Mouse (Mus musculus): Measurements from ENCODE around the gene Neu1. TPM values are rescaled to one million over a fixed set of nuclear protein-coding genes. Genes with fewer than 3 reads are reported as not detected.

Neu1 gene
- total RNA-seq, 4 experiments from 2014 or later, result 27.3 to 39.4 (median 28.1) TPM

- DNase-seq, result no peak
Measured at GRCm38 (mm10) chr17:34902895-34903294, 28.2 kb upstream of the Neu1 start.

DNA sequence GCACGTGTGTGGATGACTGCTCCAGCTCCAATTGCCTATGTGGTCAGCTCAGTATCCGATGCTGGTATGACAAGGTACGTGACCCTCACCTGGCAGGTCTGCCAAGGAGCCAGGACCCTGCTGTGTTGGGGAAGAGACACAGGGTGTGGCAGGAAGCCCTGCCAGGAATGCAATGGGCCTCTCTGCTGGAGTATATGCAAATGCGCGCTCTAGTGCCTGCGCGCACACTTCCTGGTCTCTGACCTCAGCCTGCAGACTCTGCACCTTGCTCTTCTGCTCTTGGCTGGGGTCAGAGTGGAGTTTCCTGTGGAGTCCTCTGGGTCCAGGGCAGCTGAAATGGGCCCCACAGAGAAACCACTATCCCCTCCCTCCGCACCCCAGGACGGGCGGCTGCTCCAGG, 20.1 kb upstream of the Neu1 start:
- DNase-seq, result no peak

- DNase-seq, result no peak
Measured at GRCm38 (mm10) chr17:34911945-34912351, 19.1 kb upstream of the Neu1 start.

- no peak for DNase-seq
Measured at GRCm38 (mm10) chr17:34913930-34914665, 17.0 kb upstream of the Neu1 start, which contains the start of gene Slc44a4. Gene Slc44a4 (plus strand): TSS chr17:34914466.

GRCm38 (mm10) chr17:34915410-34915831, 15.6 kb upstream of the Neu1 start:
- DNase-seq, result no peak

DNA sequence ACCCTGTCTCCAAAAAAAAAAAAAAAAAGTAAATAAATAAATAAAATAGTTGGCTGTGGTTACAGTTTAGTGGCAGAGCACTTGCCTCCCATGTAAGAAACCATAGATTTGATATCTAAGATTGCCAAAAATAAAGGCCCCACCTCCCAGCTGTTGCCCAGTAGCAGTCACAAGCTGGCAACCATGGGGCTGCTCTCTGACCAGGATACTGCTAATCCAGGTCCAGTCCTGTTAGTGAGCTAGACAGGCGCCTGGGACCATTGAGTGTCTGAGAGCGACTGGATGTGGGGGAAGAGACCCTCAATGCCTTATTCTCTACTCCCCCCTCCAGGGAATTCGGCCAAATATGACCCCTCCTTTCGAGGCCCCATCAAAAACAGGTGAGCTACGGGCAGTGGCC, 14.7 kb upstream of the Neu1 start:
- no peak for DNase-seq

DNA sequence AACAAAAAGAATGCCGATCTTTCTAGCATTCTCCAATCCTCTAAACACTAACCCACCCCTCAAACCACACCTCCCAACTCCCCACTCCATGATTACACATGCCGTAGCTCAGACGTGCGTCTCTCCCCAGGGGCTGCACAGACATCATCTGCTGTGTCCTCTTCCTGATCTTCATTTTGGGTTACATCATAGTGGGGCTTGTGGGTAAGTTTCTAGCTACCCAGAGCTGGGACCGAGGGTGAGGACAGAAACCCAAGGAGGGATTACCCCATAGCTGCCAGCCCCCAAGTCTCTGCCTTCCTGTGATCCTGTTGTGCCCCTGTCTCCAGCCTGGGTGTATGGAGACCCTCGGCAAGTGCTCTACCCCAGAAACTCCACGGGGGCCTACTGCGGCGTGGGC, 13.9 kb upstream of the Neu1 start:
- DNase-seq, result no peak

GRCm38 (mm10) chr17:34922939-34923338, 8.1 kb upstream of the Neu1 start:
- no peak for DNase-seq

GRCm38 (mm10) chr17:34924258-34924657, 6.8 kb upstream of the Neu1 start:
- DNase-seq, result no peak

- DNase-seq, result no peak
Measured at GRCm38 (mm10) chr17:34927306-34928019, 3.6 kb upstream of the Neu1 start.

GRCm38 (mm10) chr17:34928841-34929240, 2.2 kb upstream of the Neu1 start:
- DNase-seq, result no peak

DNA sequence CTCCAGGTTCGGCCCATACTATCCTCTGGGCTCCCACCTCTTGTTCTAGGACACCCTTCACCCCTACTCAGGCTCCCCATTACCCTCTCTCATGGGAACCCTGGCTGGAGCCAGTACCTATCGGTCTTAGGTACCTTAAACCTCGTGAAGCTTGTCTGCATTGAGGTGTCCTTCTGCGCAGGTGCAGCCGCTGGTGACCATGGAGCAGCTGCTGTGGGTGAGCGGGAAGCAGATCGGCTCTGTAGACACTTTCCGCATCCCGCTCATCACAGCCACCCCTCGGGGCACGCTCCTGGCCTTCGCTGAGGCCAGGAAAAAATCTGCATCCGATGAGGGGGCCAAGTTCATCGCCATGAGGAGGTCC, 664 bp downstream of the Neu1 start:
- DNase-seq, result no peak

DNA sequence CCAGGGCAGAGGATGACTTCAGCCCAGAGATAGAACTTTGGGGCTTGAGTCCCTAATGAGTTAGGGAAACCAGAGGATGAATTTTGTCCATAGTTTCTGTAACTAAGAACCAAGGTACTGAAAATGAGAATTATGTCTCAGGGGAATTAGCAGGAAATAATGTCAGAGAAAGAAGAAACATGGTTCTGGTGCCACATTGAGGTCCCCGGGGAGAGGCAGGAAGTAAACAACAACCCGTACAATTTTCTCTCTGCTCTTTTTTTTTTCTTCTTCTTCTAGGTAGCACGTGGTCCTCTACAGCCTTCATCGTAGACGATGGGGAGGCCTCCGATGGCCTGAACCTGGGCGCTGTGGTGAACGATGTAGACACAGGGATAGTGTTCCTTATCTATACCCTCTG, 1.2 kb downstream of the Neu1 start:
- DNase-seq, result no peak

DNA sequence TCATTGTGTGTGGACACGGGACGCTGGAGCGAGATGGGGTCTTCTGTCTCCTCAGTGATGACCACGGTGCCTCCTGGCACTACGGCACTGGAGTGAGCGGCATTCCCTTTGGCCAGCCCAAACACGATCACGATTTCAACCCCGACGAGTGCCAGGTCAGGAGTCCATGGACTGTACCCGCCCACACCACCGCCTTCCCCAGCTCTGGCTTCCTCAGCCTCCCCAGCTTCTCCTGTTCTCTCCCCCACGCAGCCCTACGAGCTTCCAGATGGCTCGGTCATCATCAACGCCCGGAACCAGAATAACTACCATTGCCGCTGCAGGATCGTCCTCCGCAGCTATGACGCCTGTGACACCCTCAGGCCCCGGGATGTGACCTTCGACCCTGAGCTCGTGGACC, 3.0 kb downstream of the Neu1 start:
- DNase-seq, result no peak

DNA sequence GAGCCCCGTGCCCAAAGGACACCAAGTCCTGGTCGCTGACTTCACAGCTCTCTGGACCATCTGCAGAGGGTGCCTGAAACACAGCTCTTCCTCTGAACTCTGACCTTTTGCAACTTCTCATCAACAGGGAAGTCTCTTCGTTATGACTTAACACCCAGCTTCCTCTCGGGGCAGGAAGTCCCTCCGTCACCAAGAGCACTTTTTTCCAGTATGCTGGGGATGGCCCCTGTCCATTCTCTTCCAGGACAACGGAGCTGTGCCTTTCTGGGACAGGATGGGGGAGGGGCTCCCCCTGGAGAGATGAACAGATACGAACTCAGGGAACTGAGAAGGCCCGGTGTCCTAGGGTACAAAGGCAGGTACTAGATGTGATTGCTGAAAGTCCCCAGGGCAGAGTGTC, 3.8 kb downstream of the Neu1 start:
- DNase-seq, result no peak

DNA sequence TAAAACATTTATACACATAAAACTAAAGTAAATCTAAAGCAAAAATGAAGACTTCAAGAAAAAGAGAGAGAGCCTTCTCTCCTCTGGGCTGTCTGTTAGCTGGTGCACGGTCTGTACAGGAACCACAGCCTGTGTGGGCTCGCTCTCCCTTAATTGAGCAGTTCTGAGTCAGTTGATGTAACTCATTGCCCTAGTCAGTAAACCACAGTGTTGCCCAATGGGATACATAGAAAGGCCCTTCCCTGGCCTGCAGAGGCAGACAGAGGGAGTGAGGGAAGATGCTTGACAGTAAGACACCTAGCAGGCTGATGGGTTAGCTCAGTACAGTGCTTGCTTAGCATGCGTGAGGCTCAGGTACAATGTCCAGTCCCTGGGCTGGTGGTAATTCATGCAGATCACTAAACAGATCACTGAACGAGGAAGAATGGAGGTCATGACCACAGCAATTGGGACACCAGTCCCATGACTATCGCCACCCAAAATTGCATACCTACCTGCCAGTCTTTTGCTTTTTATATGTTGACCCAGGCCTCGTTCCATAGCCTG, 7.0 kb downstream of the Neu1 start:
- DNase-seq, result no peak

GRCm38 (mm10) chr17:34941344-34942041, 10.4 kb downstream of the Neu1 start:
- no peak for DNase-seq

DNA sequence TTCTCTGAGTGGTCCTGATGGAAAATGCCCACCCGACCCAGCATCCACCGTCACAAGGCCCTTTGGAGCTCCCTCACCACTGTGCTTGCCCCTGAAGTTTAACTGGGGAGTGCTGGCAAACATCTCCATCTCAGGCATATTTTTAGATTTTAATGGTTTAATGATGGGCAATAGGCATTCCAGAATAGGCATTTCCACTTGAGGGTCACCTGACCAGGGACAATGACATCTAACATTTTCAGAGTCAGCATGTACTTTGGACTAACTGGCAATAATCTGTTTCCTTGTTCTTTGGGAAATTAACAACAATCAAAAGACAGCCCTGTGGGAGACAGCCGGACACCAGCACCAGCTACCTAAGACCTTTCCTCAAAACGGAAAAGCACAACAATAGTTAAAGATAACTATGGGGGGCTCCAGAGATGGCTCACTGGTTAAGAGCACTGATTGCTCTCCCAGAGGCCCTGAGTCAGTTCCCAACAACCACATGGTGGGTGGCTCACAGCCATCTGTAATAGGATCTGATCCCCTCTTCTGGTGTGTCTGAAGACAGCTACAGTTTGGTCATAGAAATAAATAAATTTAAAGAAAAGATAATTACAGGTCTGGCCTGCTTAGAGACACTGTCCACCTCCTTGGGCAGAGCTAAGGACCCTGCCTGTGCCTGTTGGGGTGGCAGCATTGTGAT, 12.2 kb downstream of the Neu1 start:
- DNase-seq, result no peak

- no peak for DNase-seq
Measured at GRCm38 (mm10) chr17:34944362-34944761, 13.3 kb downstream of the Neu1 start.

GRCm38 (mm10) chr17:34946486-34947140, 15.6 kb downstream of the Neu1 start:
- no peak for DNase-seq

GRCm38 (mm10) chr17:34947606-34948005, 16.6 kb downstream of the Neu1 start:
- DNase-seq, result no peak
